Mouse (Mus musculus) CD4-positive helper T cell, adult 2 months (primary cell): ENCODE measurements around the gene Unc119b.
"Not testable (repeated sequence)": the region's sequence is repeated elsewhere in the genome, so short reads cannot be mapped to it uniquely, and the experiment has no call there.

Experiments used
- DNase-seq: peaks from one replicate; pipeline ENCODE4 v3.0.0-alpha.2; 2012; ENCODE audit warnings: low read depth, missing footprints, low spot score

Gene Unc119b

GRCm38 (mm10) chr5:115091776-115092175, 43.0 kb downstream of the Unc119b start:
- peak; percentile 38 for DNase-seq

- no peak for DNase-seq
Measured at GRCm38 (mm10) chr5:115091015-115091414, 43.8 kb downstream of the Unc119b start.

- DNase-seq: no peak
Measured at GRCm38 (mm10) chr5:115089592-115090268, 45.0 kb downstream of the Unc119b start.

DNA sequence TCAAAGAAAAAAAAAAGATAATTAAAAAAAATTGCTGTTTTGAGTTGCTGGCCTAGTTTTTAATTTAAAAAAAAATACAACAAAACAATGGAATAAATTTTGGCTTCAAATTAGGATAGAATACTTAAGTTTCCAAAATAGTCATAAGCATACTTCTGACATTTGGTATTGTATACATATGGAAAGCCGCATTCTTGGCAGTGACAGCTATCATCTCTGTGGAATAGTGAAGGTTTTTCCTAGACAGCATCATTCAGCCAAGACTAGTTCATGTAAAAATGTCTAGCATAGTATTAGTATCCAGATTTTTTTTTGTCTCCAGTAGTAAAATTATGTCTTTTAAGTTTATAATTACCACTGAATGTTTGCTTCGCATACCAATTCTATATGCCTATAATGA, 49.1 kb downstream of the Unc119b start:
- no peak for DNase-seq

- peak; percentile 33 for DNase-seq
Measured at GRCm38 (mm10) chr5:115083492-115083891, 51.3 kb downstream of the Unc119b start.

DNA sequence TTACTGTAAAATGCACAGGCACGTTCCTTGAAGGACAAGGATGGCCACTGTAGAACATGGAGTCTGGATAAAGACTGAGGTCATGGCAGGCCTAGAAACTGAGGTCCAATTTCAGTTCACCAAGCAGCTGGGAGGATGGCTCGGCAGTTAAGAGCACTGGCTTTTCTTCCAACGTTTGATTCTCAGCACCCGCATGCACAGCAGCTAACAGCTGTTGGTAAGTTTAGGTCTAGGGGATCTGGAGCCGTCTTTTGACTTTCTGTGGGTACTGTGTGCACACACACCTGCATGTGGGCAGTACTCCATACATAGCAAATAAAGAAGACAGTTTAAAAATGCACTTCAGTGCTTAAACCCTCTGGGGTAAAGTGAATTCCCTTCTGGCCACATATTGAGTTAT, 53.1 kb downstream of the Unc119b start:
- DNase-seq: no peak

DNA sequence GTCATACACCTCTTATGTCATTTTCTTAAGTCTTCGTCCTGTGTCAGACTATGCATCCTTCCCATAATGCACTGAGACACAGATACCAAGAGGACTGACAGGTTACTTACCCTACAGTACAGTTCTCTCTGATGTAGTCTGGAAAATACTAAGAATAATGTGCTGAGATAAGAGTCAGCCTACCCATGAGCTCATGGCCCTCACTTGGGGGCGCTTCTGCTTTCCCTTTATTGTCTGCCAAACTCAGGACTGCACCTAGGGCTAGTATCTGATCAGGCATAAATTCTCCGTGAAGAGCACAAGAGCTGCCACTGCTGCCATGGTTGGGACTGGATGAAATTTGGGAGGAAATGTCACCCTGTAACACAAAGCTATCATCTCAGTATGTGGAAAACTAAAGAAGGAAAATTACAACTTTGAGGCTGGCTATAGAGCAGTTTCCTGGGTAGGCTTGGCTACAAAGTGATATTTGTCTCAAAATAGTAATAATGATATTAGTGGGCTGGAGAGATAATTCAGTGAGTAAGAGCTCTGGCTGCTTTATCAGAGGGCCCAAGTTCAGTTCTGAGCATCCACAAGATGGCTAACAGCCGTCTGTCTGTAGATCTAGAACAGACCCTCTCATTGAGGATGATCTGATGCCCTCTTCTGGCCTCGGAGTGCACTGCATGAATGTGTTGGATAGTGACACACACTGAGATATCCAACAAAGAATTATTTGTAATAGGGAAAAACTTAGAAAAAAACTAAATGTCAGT, 58.5 kb downstream of the Unc119b start:
- peak; percentile 64 for DNase-seq

GRCm38 (mm10) chr5:115074749-115075148, 60.0 kb downstream of the Unc119b start:
- no peak for DNase-seq

DNA sequence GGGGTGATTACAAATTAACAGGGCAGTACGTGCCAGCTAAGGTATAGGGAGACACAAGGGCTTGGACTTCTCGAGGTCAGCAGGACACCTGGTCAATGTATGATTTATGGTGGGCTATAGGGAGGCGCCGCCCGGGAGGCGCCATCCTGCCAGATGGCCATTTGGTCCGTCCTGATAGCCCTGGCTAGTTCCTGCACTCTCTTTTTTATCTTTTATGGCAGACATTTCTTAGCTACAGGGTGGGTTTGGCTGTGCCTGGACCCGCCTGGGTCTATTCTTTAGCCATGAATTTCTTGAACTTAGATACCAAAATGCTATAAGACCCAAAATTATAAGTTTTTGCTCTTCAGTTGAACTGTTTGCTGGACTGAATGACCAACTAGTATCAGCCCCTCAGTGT, 61.5 kb downstream of the Unc119b start:
- not testable (repeated sequence) for DNase-seq
